Mouse (Mus musculus) lung, embryonic 16.5 days (tissue): ENCODE measurements around the gene Ube2v1. TPM values are rescaled to one million over a fixed set of nuclear protein-coding genes. Genes with fewer than 3 reads are reported as not detected.
"Not testable (repeated sequence)": the region's sequence is repeated elsewhere in the genome, so short reads cannot be mapped to it uniquely, and the experiment has no call there.

Experiments
- ATAC-seq: fragments of 200-750 bp; cut with Nextera tagmentation; 2 replicates; pipeline ENCODE4 v1.8.0; 2017; ENCODE audit warnings: low read depth, mild to moderate bottlenecking, moderate library complexity
- H3K27ac ChIP-seq: fragments of 300-500 bp; sonication (generic); 2 replicates; pipeline ENCODE4 v1.5.1; 2014; ENCODE audit warnings: mild to moderate bottlenecking, control low read depth, low read length
- H3K27me3 ChIP-seq: fragments of 300-500 bp; sonication (generic); 2 replicates; pipeline ENCODE4 v1.6.1; 2014; ENCODE audit warnings: low read depth, low read length, mixed read lengths; ENCODE audit not compliant: control insufficient read depth, insufficient read depth
- H3K36me3 ChIP-seq: fragments of 300-500 bp; sonication (generic); 2 replicates; pipeline ENCODE4 v1.6.1; 2014; ENCODE audit warnings: low read length; ENCODE audit not compliant: control insufficient read depth, insufficient read depth
- H3K4me1 ChIP-seq: fragments of 300-500 bp; sonication (generic); replicated peaks from 2 replicates; pipeline ENCODE4 v1.6.1; 2014; ENCODE audit warnings: low read length, mixed read lengths; ENCODE audit not compliant: control insufficient read depth, insufficient read depth
- H3K4me2 ChIP-seq: fragments of 300-500 bp; sonication (generic); 2 replicates; pipeline ENCODE4 v1.6.1; 2014; ENCODE audit warnings: low read depth, low read length, control low read depth
- H3K4me3 ChIP-seq: fragments of 300-500 bp; sonication (generic); 2 replicates; pipeline ENCODE4 v1.5.1; 2014; ENCODE audit warnings: mild to moderate bottlenecking, low read length, control low read depth
- H3K9ac ChIP-seq: fragments of 300-500 bp; sonication (generic); 2 replicates; pipeline ENCODE4 v1.6.1; 2014; ENCODE audit warnings: low read length, control low read depth
- H3K9me3 ChIP-seq: fragments of 300-500 bp; sonication (generic); 2 replicates; pipeline ENCODE4 v1.6.1; 2016; ENCODE audit warnings: low read length; ENCODE audit not compliant: control insufficient read depth
- WGBS: fragments of 180-500 bp; shearing (Covaris S2); extraction: QIAGEN DNeasy Blood & Tissue Kit; methylation state at CpG from one replicate; pipeline ENCODE4 v1.1.7; 2014; 5-methylcytosine and 5-hydroxymethylcytosine counted together
- polyA plus RNA-seq: library from polyadenylated mRNA; unstranded; fragments of >200 nt; fragmentation: Nextera tagmentation; extraction: Ambion mirVana; gene quantifications from 2 replicates; pipeline ENCODE4 v1.2.1, GENCODE M21; 2015

Gene Ube2v1
- polyA plus RNA-seq, 1 experiment from 2014 or later: 285 TPM

DNA sequence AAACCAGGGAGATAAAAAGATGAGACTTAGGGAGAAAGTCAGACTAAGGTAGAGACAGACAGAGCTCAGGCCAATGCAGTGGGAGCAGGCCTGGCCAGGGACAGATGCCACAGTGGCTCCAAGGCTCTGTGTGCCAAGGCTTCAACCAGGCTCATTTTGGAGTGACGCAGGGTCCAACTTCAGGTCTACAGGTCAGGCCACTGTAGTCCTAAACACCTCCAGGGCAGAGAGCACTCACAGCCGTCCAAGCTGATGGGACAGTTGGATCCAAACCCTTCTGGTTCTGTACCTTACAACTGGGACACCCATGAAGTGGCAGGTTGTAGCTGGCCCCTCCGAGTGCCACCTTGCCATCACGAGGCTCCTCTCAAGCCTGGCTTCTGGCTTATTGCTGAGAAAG lies 26.1 kb upstream of the Ube2v1 start:
- no peak overlapping the region for H3K4me2 ChIP-seq
- WGBS: 88% methylated on average over 4 of the region's 4 CpGs

DNA sequence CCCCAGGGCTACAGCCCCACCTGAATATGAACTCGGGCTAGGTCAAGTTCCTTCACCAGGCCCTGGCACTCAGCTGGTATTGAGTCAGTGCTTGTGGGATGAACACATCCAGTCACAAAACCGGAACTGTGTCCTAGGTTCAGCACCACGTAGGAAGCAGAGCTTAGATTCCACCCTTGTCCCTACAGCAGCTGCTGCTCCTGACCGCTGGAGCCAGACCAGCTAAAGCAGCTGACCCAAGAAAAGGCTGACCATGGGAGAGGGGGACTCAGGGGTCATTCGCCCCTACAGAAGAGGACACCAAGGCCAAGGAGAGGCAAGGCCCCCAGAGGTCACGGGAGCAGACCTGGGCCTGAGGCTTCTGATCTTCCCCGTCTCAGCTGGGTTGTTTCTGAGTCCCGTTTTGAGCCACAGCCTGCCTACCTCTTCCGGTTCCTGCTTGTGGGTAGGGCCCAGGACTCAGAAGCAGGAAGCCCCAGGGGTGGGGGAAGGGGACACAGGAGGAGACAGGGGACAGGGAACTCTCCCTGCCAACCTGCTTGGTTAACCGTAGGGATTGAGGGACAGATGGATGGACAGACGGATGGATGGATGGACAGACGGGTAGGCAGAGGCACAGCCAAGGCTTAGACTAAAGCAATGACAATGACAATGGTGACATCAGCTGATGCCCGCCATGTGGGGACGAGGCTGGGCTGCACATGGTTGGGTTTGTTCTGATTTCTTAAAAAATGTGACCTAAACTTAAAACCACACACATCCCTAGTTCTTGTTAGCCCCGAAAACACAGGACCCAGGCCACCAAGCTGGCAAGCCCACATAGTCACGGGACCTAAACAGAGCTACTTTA lies 25.0 kb upstream of the Ube2v1 start:
- Histone ChIP-seq H3K4me1 (peaks cover 29% of the 10 kb centered on the region), H3K4me3 (no peak overlapping the region), H3K36me3 (no peaks in the 10 kb centered on the region; the same call in none of the 2 replicates), H3K4me2 (no peak overlapping the region), H3K9me3 (no peaks in the 10 kb centered on the region), H3K27ac (no peak overlapping the region), H3K9ac (0 out of 2 replicates have a peak overlapping the region, but pooled peaks have one; percentile 3), H3K27me3 (no peaks in the 10 kb centered on the region)
- WGBS: 77% methylated on average over 16 of the region's 16 CpGs
- ATAC-seq: no peak

More for the DNA sequence above, 26.1 kb upstream of the Ube2v1 start:
- H3K4me1 ChIP-seq: peaks cover 33% of the 10 kb centered on the region
- no peak overlapping the region for H3K9ac ChIP-seq
- no peak overlapping the region for H3K27ac ChIP-seq
- H3K4me3 ChIP-seq: no peak overlapping the region
- ATAC-seq: no peak
- no peaks in the 10 kb centered on the region; the same call in 1 of the 2 replicates for H3K36me3 ChIP-seq
- no peaks in the 10 kb centered on the region for H3K27me3 ChIP-seq
- H3K9me3 ChIP-seq: no peaks in the 10 kb centered on the region

DNA sequence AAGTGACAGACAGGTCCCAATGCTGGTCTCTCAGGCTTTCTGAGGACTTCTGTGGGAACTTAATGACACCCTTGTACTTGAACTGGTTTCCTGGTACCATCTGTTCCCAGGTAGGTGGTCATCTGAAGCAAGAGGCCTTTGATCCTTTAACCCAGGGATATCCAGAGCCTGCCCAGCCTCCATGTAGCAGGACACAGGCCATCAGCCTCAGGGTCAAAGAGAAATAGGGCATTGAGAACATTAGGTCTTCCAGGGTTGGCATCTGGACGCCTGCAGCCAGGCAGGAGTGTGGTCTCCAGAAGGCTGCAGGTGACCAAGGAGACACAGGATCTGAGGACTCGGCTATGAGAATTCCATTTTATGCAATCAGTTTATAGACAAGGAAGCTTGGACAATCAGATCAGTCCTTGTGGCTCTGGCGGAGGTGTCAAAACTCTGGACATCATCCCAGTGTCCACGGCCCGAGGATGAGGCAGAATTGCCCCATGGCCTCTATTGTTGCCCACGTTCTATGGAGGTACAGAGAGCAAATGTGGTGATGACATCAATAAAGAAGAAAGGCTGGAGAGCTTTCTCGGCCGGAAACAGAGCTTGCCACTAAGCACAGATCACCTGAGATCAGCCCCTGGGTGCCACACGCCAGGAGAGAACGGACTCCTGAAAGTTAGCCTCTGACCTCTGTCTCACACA lies 23.2 kb upstream of the Ube2v1 start:
- ATAC-seq: no peak
- 85% methylated on average over 10 of the region's 10 CpGs for WGBS

DNA sequence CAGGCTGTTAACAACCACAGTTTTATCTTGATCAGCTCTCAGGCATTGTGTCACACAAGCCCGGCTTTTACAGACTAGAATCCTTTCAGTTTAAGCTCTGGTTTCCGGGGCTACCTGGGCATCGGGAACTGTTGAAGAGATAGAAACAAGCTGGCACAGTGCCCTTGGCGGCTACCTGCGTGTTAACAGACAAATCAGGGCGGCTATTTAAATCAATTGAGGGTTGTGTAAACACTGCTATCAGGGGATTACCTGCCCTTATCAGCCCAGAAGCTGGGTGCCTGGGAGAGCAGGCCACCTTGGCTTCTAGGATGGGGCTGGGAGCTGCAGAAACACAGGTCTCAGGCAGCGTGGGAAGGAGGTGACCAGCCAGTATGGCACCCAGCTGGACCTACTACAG lies 20.8 kb upstream of the Ube2v1 start:
- 52% methylated on average over 7 of the region's 7 CpGs for WGBS
- H3K4me3 ChIP-seq: no peak overlapping the region
- H3K27ac ChIP-seq: no peak overlapping the region
- H3K27me3 ChIP-seq: no peaks in the 10 kb centered on the region
- no peak for ATAC-seq
- no peaks in the 10 kb centered on the region for H3K9me3 ChIP-seq
- no peaks in the 10 kb centered on the region; the same call in none of the 2 replicates for H3K36me3 ChIP-seq
- H3K9ac ChIP-seq: no peak overlapping the region
- H3K4me2 ChIP-seq: no peak overlapping the region
- H3K4me1 ChIP-seq: peaks cover 2% of the 10 kb centered on the region; the same call in 1 of the 2 replicates

More for the DNA sequence above, 23.2 kb upstream of the Ube2v1 start:
- Histone ChIP-seq H3K4me1 (peaks cover 20% of the 10 kb centered on the region), H3K9me3 (no peaks in the 10 kb centered on the region), H3K36me3 (no peaks in the 10 kb centered on the region; the same call in none of the 2 replicates), H3K9ac (no peak overlapping the region), H3K4me2 (no peak overlapping the region), H3K27me3 (no peaks in the 10 kb centered on the region), H3K4me3 (no peak overlapping the region), H3K27ac (no peak overlapping the region)

DNA sequence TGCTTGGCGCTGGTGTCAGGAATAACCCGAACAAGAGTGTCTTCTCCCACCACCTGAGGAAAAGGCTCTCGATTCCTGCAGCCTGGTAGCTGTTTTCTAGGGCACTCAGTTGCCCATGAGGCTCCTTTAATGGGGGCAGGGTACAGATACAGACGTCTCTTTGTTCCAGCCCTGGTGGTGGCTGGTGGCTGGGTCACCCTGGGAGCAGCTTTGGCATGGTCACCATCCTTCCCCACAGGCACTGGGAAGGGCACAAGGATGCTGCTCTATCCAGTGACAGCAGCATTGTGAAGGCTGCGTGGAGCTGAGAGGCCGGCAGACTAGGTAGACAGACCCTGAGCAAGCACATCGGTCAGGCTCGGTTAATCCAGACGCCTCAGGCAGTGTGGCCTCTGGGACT lies 19.7 kb upstream of the Ube2v1 start:
- H3K4me3 ChIP-seq: no peak overlapping the region
- peaks cover 2% of the 10 kb centered on the region; the same call in 1 of the 2 replicates for H3K4me1 ChIP-seq
- no peak overlapping the region for H3K4me2 ChIP-seq
- H3K9me3 ChIP-seq: no peaks in the 10 kb centered on the region
- WGBS: 80% methylated on average over 9 of the region's 9 CpGs
- no peaks in the 10 kb centered on the region for H3K27me3 ChIP-seq
- H3K9ac ChIP-seq: no peak overlapping the region
- no peak overlapping the region for H3K27ac ChIP-seq
- ATAC-seq: no peak; the same call in 1 of the 2 replicates
- no peaks in the 10 kb centered on the region; the same call in none of the 2 replicates for H3K36me3 ChIP-seq

DNA sequence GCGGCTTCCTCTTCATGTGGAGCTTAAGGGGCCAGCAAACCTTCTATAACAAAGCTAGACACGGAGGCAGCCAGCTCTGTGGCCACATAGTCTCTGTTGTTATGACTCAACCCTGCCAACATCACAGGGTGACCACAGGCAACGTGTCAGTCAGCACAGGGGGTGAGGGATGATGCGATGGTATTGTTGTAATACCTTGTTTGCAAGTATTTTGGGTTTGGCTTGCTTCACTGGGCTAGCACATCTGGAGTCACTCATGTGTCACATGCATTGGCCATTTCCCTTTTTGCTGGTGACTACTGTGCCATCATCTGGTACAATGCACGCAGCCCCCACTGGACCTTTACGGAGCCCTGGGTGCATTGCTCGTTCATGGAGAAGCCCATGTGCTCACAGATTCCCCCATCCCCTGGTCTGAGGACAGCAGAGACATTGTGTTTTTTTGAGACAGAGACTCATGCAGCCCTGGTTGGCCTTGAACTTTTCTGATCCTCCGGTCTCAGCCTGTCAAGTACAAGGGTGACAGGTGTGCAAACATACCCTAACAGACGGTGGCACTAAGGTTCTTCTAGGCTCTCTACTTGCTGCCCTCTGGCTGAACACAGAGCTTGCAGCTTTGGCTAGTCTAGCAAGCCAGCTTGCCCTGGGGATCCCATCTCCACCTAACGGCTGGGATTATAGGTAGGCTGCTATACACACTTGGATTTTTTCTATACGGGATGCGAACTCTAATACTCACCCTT lies 17.6 kb upstream of the Ube2v1 start:
- Histone ChIP-seq H3K4me3 (no peak overlapping the region), H3K4me2 (no peak overlapping the region), H3K9ac (no peak overlapping the region), H3K36me3 (peaks cover 5% of the 10 kb centered on the region), H3K4me1 (peaks cover 2% of the 10 kb centered on the region; the same call in 1 of the 2 replicates), H3K27ac (no peak overlapping the region), H3K27me3 (no peaks in the 10 kb centered on the region), H3K9me3 (no peaks in the 10 kb centered on the region)
- 77% methylated on average over 12 of the region's 12 CpGs for WGBS
- no peak for ATAC-seq

DNA sequence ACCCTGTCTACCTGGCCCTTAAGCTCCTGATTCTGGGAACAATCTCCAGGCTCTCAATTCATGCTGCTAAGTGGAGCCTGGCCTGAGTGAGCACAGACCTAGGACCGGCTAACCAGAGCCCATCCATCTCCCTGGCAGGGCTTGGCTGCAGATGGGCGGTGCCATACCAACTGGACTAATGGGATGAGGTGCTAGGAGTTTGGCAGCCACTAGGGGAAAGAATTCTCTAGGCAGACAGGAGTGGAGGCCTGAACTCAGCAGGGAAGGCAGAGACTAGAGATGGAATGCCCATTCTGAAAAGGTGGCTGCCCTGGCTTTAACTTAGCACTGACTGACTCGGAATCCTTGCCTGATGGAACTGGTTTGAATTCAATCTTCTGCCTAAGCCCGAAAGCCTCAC lies 14.5 kb upstream of the Ube2v1 start:
- peak; percentile 18; the same call in 1 of the 2 replicates for ATAC-seq
- WGBS: 60% methylated on average over 4 of the region's 4 CpGs
- peaks cover 13% of the 10 kb centered on the region; the same call in 1 of the 2 replicates for H3K36me3 ChIP-seq

DNA sequence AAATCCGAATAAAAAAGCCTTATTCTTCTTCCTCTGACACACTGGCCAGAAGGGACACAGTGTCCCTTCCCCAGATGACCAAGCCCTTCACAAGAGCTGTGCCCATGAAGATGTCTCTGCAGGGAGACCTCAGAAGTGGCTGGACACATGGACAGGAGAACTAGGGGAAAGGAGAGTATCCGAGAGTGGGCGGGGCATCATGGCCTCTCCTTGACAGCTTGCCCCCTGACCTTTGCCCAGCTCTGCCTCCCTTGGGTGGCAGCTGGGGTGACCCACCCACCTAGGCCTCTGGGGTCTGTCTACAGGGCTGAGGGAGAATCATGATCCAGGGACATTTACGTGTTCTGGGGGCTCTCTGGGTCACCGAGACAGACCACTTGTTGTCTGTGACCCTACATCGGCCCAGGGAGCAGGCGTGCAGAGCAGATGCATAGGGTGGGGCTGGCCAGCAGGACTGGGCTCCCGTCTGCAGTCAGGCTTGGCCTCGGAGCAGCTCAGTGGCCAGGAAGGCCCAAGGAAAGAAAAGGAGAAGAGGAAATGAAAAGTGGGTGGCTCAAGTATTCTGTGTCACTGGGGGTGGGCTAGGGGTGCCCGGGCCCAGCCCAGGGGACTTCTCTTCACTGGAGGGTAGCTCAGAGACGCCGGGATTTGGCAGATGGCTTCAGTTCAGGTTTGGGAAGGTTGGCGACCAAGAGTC lies 11.6 kb upstream of the Ube2v1 start:
- WGBS: 78% methylated on average over 13 of the region's 13 CpGs
- not testable (repeated sequence) for H3K9ac ChIP-seq, H3K4me1 ChIP-seq, H3K4me3 ChIP-seq, H3K27me3 ChIP-seq, H3K4me2 ChIP-seq, H3K27ac ChIP-seq, ATAC-seq, H3K9me3 ChIP-seq
- peaks cover 13% of the 10 kb centered on the region; the same call in 1 of the 2 replicates for H3K36me3 ChIP-seq

More for the DNA sequence above, 14.5 kb upstream of the Ube2v1 start:
- no peaks in the 10 kb centered on the region for H3K4me1 ChIP-seq
- H3K4me2 ChIP-seq: no peak overlapping the region
- H3K9me3 ChIP-seq: no peaks in the 10 kb centered on the region
- H3K27ac ChIP-seq: no peak overlapping the region
- no peak overlapping the region for H3K4me3 ChIP-seq
- no peak overlapping the region for H3K9ac ChIP-seq
- H3K27me3 ChIP-seq: no peaks in the 10 kb centered on the region
